Mouse (Mus musculus): ENCODE results near the gene Smurf1.

Smurf1 gene

GRCm38 (mm10) chr5:144860913-144861312 lies 104.7 kb downstream of the Smurf1 start:
- DNase-seq = no peak

- DNase-seq = no peak
These were observed 106.4 kb downstream of the Smurf1 start for GRCm38 (mm10) chr5:144859284-144859683.

- DNase-seq = no peak
These were observed 107.1 kb downstream of the Smurf1 start for GRCm38 (mm10) chr5:144858527-144858926.

GRCm38 (mm10) chr5:144855936-144856335 lies 109.7 kb downstream of the Smurf1 start:
- DNase-seq = no peak

GRCm38 (mm10) chr5:144853931-144854330 lies 111.7 kb downstream of the Smurf1 start:
- no peak for DNase-seq

- no peak for DNase-seq
These were observed 113.8 kb downstream of the Smurf1 start for GRCm38 (mm10) chr5:144851820-144852219.

GRCm38 (mm10) chr5:144849932-144850331 lies 115.7 kb downstream of the Smurf1 start:
- no peak for DNase-seq

GRCm38 (mm10) chr5:144848735-144849134 lies 116.9 kb downstream of the Smurf1 start:
- no peak for DNase-seq

- no peak for DNase-seq
These were observed 120.3 kb downstream of the Smurf1 start for GRCm38 (mm10) chr5:144845352-144845751.

GRCm38 (mm10) chr5:144836100-144836499 lies 129.5 kb downstream of the Smurf1 start:
- peak; percentile 30 for DNase-seq

GRCm38 (mm10) chr5:144831840-144832469 lies 133.7 kb downstream of the Smurf1 start:
- DNase-seq = no peak

- DNase-seq = no peak
These were observed 136.0 kb downstream of the Smurf1 start for GRCm38 (mm10) chr5:144829631-144830030.

GRCm38 (mm10) chr5:144828365-144829102 lies 137.1 kb downstream of the Smurf1 start:
- no peak for DNase-seq

Measured in lung, postnatal 36 days (tissue).